Mouse (Mus musculus) fibroblast of lung, adult 2 months (primary cell): Measurements from ENCODE around the gene Nwd1.

ENCODE experiments used
- DNase-seq: peaks from one replicate; pipeline ENCODE4 v3.0.0-alpha.2; 2011; ENCODE audit warnings: low read depth

Gene Nwd1

GRCm38 (mm10) chr8:72765696-72766095 lies 119.2 kb downstream of the Nwd1 start:
- DNase-seq, result no peak

- DNase-seq, result no peak
Measured at GRCm38 (mm10) chr8:72766777-72767176, 120.3 kb downstream of the Nwd1 start.
